Mouse (Mus musculus): Measurements from ENCODE around the gene Skap1.

- no peak for TF ChIP-seq CTCF (IDR thresholded peaks at IDR 0.05; ENCODE audit: borderline replicate concordance, insufficient read depth, low read length)
- TF ChIP-seq POLR2A (IDR thresholded peaks at IDR 0.05; ENCODE audit: low read depth, low read length), result no peak
Measured at GRCm38 (mm10) chr11:96796081-96796480, 331.7 kb downstream of the Skap1 start.
